Mouse (Mus musculus) CH12.LX (cell line): ENCODE results near the gene Itgam. TPM values are rescaled to one million over a fixed set of nuclear protein-coding genes. Genes with fewer than 3 reads are reported as not detected.

ENCODE experiments used
- DNase-seq: peaks from one replicate; pipeline ENCODE4 v3.0.0-alpha.2; 2013; ENCODE audit errors: extremely low read depth
- H3K27ac ChIP-seq: 2 replicates; pipeline ENCODE4 v1.5.1; 2012; ENCODE audit warnings: low read depth, mild to moderate bottlenecking, control low read depth, moderate library complexity; ENCODE audit not compliant: insufficient read depth
- H3K27me3 ChIP-seq: replicated peaks from 2 replicates; pipeline ENCODE3; 2012; ENCODE audit warnings: inconsistent platforms
- H3K36me3 ChIP-seq, 2 experiments: replicated peaks in 1 of 2; 2 replicates each; pipeline versions ENCODE3 to v1.6.1; 2012; ENCODE audit warnings: inconsistent platforms in 1 of 2, low read length in 1 of 2, mild to moderate bottlenecking in 1 of 2, mixed read lengths in 1 of 2, moderate library complexity in 1 of 2; ENCODE audit not compliant: control insufficient read depth in 1 of 2, insufficient read depth in 1 of 2
- H3K4me1 ChIP-seq, 2 experiments: 2 replicates each; pipeline ENCODE4 v1.6.1; 2012; ENCODE audit warnings: inconsistent platforms in 1 of 2, moderate library complexity in 1 of 2; ENCODE audit not compliant: insufficient read depth in 2 of 2, control insufficient read depth in 1 of 2
- H3K4me2 ChIP-seq: 2 replicates; pipeline ENCODE4 v1.6.1; 2012; ENCODE audit warnings: low read depth, mild to moderate bottlenecking, control low read depth; ENCODE audit not compliant: poor library complexity, insufficient read depth, severe bottlenecking
- H3K4me3 ChIP-seq, 3 experiments: fragments of 150-350 bp in 1 of 3; sonication (generic) in 1 of 3; replicated peaks in 1 of 3; 2 replicates each; pipeline versions ENCODE3 to v1.5.1; 2011 to 2012; ENCODE audit warnings: low read depth in 2 of 3, low read length in 2 of 3, mild to moderate bottlenecking in 2 of 3, moderate library complexity in 2 of 3, control low read depth in 1 of 3, improper control_type of control experiment in 1 of 3, inconsistent platforms in 1 of 3, mixed read lengths in 1 of 3; ENCODE audit not compliant: poor library complexity in 1 of 3
- H3K79me2 ChIP-seq: replicated peaks from 2 replicates; pipeline ENCODE4 v1.6.1; 2012; ENCODE audit warnings: mild to moderate bottlenecking, moderate library complexity; ENCODE audit not compliant: control insufficient read depth, poor library complexity, insufficient read depth, severe bottlenecking; ENCODE audit errors: extremely low read depth
- H3K9ac ChIP-seq: 2 replicates; pipeline ENCODE4 v1.6.1; 2012; ENCODE audit warnings: low read depth, mild to moderate bottlenecking, control low read depth, moderate library complexity; ENCODE audit not compliant: insufficient read depth
- H3K9me3 ChIP-seq: replicated peaks from 2 replicates; pipeline ENCODE3; 2012; ENCODE audit warnings: low read length, inconsistent platforms, mixed read lengths
- BHLHE40 ChIP-seq: IDR thresholded peaks from 2 replicates; pipeline ENCODE4 v1.6.1; 2011; ENCODE audit warnings: mild to moderate bottlenecking, low read depth, low read length, improper control_type of control experiment
- CHD1 ChIP-seq: IDR thresholded peaks from 2 replicates; pipeline ENCODE4 v1.6.1; 2012; ENCODE audit warnings: low read depth, low read length, improper control_type of control experiment, inconsistent platforms
- ELF1 ChIP-seq: IDR thresholded peaks from 2 replicates; pipeline ENCODE4 v1.6.1; 2014; ENCODE audit warnings: low read depth, mild to moderate bottlenecking, inconsistent platforms, low read length, improper control_type of control experiment
- EP300 ChIP-seq: IDR thresholded peaks from 2 replicates; pipeline ENCODE4 v1.6.1; 2011; ENCODE audit warnings: low read length, improper control_type of control experiment
- HCFC1 ChIP-seq: IDR thresholded peaks from 2 replicates; pipeline ENCODE4 v1.6.1; 2012; ENCODE audit warnings: low read depth, mild to moderate bottlenecking, inconsistent platforms, low read length, improper control_type of control experiment
- IRF4 ChIP-seq: IDR thresholded peaks from 2 replicates; pipeline ENCODE4 v1.6.1; 2014; ENCODE audit warnings: low read depth, mild to moderate bottlenecking, inconsistent platforms, low read length, improper control_type of control experiment
- KAT2A ChIP-seq: IDR thresholded peaks from 2 replicates; pipeline ENCODE4 v1.6.1; 2012; ENCODE audit warnings: low read length, improper control_type of control experiment, inconsistent platforms; ENCODE audit not compliant: insufficient replicate concordance
- MAFK ChIP-seq: IDR thresholded peaks from 2 replicates; pipeline ENCODE4 v1.6.1; 2011; ENCODE audit warnings: low read length, improper control_type of control experiment; ENCODE audit not compliant: insufficient replicate concordance
- MAZ ChIP-seq: IDR thresholded peaks from 2 replicates; pipeline ENCODE4 v1.6.1; 2012; ENCODE audit warnings: low read depth, mild to moderate bottlenecking, inconsistent platforms, low read length, improper control_type of control experiment, moderate library complexity
- MEF2A ChIP-seq: IDR thresholded peaks from 2 replicates; pipeline ENCODE4 v1.6.1; 2014; ENCODE audit warnings: low read depth, mild to moderate bottlenecking, inconsistent platforms, low read length, improper control_type of control experiment, borderline replicate concordance
- MYC ChIP-seq: IDR thresholded peaks from 2 replicates; pipeline ENCODE4 v1.6.1; 2011; ENCODE audit warnings: low read depth, mild to moderate bottlenecking, improper control_type of control experiment, low read length
- NELFE ChIP-seq: IDR thresholded peaks from 2 replicates; pipeline ENCODE4 v1.6.1; 2011; ENCODE audit warnings: low read depth, low read length, improper control_type of control experiment
- NRF1 ChIP-seq: IDR thresholded peaks from 2 replicates; pipeline ENCODE4 v1.6.1; 2014; ENCODE audit warnings: low read depth, mild to moderate bottlenecking, inconsistent platforms, low read length, improper control_type of control experiment, moderate library complexity
- PAX5 ChIP-seq: IDR thresholded peaks from 2 replicates; pipeline ENCODE4 v1.6.1; 2012; ENCODE audit warnings: low read length, inconsistent platforms, mixed read lengths
- POLR2AphosphoS2 ChIP-seq: IDR thresholded peaks from 2 replicates; pipeline ENCODE4 v1.6.1; 2011; ENCODE audit warnings: low read depth, low read length, improper control_type of control experiment
- RAD21 ChIP-seq: IDR thresholded peaks from 2 replicates; pipeline ENCODE4 v1.6.1; 2011; ENCODE audit warnings: low read depth, mild to moderate bottlenecking, low read length, improper control_type of control experiment, moderate library complexity
- TBP ChIP-seq: conservative IDR thresholded peaks from 2 replicates; pipeline ENCODE4 v1.6.1; 2011; ENCODE audit warnings: low read depth, low read length, improper control_type of control experiment
- UBTF ChIP-seq: IDR thresholded peaks from 2 replicates; pipeline ENCODE4 v1.6.1; 2012; ENCODE audit warnings: low read depth, mild to moderate bottlenecking, inconsistent platforms, low read length, improper control_type of control experiment, moderate library complexity
- USF1 ChIP-seq: IDR thresholded peaks from 2 replicates; pipeline ENCODE4 v1.6.1; 2014; ENCODE audit warnings: low read depth, mild to moderate bottlenecking, inconsistent platforms, low read length, improper control_type of control experiment
- USF2 ChIP-seq: conservative IDR thresholded peaks from 2 replicates; pipeline ENCODE4 v1.6.1; 2011; ENCODE audit warnings: low read depth, low read length, improper control_type of control experiment
- ZKSCAN1 ChIP-seq: IDR thresholded peaks from 2 replicates; pipeline ENCODE4 v1.6.1; 2012; ENCODE audit warnings: low read depth, inconsistent platforms, low read length, improper control_type of control experiment, borderline replicate concordance
- ZMIZ1 ChIP-seq: IDR thresholded peaks from 2 replicates; pipeline ENCODE4 v1.6.1; 2012; ENCODE audit warnings: low read depth, mild to moderate bottlenecking, inconsistent platforms, low read length, improper control_type of control experiment
- ZNF384 ChIP-seq: IDR thresholded peaks from 2 replicates; pipeline ENCODE4 v1.6.1; 2012; ENCODE audit warnings: low read depth, low read length, improper control_type of control experiment, inconsistent platforms
- dilution Hi-C: fragments of 300-500 bp; cut with MboI; formaldehyde crosslinking; loops from 2 replicates; pipeline ENCODE4 v1.14.3; 2020; ENCODE audit warnings: low sequenced_read_pairs; ENCODE audit not compliant: extremely low pct_unique_long_range_greater_than_20kb, extremely low pct_ligation_motif_present
- in situ Hi-C: fragments of 300-500 bp; cut with MboI; formaldehyde crosslinking; loops from 3 replicates; pipeline ENCODE4 v1.14.3; 2019; ENCODE audit warnings: low sequenced_read_pairs, low pct_ligation_motif_present, low pct_unique_long_range_greater_than_20kb, mixed read lengths
- polyA plus RNA-seq: library from polyadenylated mRNA; unstranded; fragments of >175 nt; gene quantifications from 2 replicates; pipeline ENCODE4 v1.2.1, GENCODE M21; 2012; ENCODE audit warnings: low read depth; ENCODE audit not compliant: insufficient read length
- total RNA-seq, 2 experiments: library from RNA; depleted of rRNA; stranded (reverse); fragments of 300-350 nt in 1 of 2; fragments of >200 nt in 1 of 2; gene quantifications; 2 replicates each; pipeline ENCODE4 v1.2.3; 2012 to 2014

Gene Itgam
- total and polyA plus RNA-seq, 3 experiments: 0.13 to 1.1 (median 0.48) TPM

GRCm38 (mm10) chr7:128128741-128129720 is 66.6 kb downstream of the Itgam start, which contains the start of gene Itgax (continued):
- TF ChIP-seq RAD21: no peak
- TF ChIP-seq ZMIZ1: no peak
- TF ChIP-seq ZKSCAN1: no peak
- TF ChIP-seq MYC: no peak
- 0 out of 2 replicates have a peak, but pooled peaks have one; percentile 0 for TF ChIP-seq MAZ
- no peak for TF ChIP-seq NELFE
- no peak for TF ChIP-seq MAFK
- TF ChIP-seq IRF4: peak; percentile 96
- TF ChIP-seq TBP: no peak
- TF ChIP-seq USF2: no peak
- no peak for TF ChIP-seq NRF1
- no peak for TF ChIP-seq ELF1
- no peak for TF ChIP-seq PAX5
- no peak for TF ChIP-seq ZNF384
- TF ChIP-seq MEF2A: peak; percentile 43; the same call in 1 of the 2 replicates
- TF ChIP-seq EP300: peak; percentile 97
- TF ChIP-seq USF1: no peak
- no peak for TF ChIP-seq HCFC1
- TF ChIP-seq BHLHE40: no peak; the same call in 1 of the 2 replicates

- H3K4me3 ChIP-seq: no peak overlapping the region
- no peak overlapping the region for H3K4me2 ChIP-seq
- no peak overlapping the region for H3K9ac ChIP-seq
- H3K36me3 ChIP-seq: no peaks in the 10 kb centered on the region
- no peaks in the 10 kb centered on the region for H3K79me2 ChIP-seq
- H3K27me3 ChIP-seq: no peaks in the 10 kb centered on the region
- H3K27ac ChIP-seq: no peak overlapping the region
- no peaks in the 10 kb centered on the region for H3K9me3 ChIP-seq
- TF ChIP-seq CHD1 (no peak), POLR2AphosphoS2 (no peak), MYC (no peak), UBTF (no peak), HCFC1 (no peak), KAT2A (no peak), USF1 (no peak)
- dilution Hi-C loops: no loop called here
- in situ Hi-C loops: no loop called here
- no peak for DNase-seq
- peaks cover 7 to 46% of the 10 kb centered on the region in 2 experiments for H3K4me1 ChIP-seq
Measured at GRCm38 (mm10) chr7:128132148-128132547, 69.7 kb downstream of the Itgam start.
